Mouse (Mus musculus) 416B (cell line): ENCODE results near the gene Slc25a5.

ENCODE experiments used
- DNase-seq: peaks from one replicate; pipeline ENCODE4 v3.0.0; 2011; ENCODE audit warnings: low read depth

The Slc25a5 gene

DNA sequence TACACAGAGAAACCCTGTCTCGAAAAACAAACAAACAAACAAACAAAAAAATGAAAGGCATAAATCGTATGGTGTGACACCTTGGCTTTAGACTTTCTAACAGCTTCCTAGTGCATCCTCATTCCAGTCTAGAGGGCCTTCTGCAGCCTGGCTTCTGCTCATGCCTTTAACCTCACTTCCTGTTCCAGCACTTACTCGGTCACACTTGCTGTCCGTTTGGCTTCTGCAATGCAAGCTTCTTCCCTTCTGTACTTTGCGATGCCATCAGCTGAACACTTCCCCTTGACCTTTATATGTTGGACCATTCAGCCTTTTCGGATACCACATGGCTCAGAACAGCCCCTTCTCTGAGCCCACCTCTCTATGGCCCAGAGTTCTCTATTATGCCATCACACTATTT, 46.2 kb downstream of the Slc25a5 start:
- peak; percentile 46 for DNase-seq

GRCm38 (mm10) chrX:36843346-36843990, 48.0 kb downstream of the Slc25a5 start:
- DNase-seq = peak; percentile 57

GRCm38 (mm10) chrX:36847152-36847551, 51.7 kb downstream of the Slc25a5 start:
- DNase-seq = no peak
